In genomic region chr13:57269614-57270013, GRCm38 (mm10) we compare ENCODE assay signal across 8 mouse cellular contexts.
DNase-seq lines count a peak whose midpoint lies in the region; ATAC-seq and TF ChIP-seq lines count a peak whose summit lies in the region.

No protein-coding gene starts in this region.

- ATAC-seq in cerebellum, adult (ENCODE audit: insufficient number of reproducible peaks, low FRiP score, low TSS enrichment) = peak; percentile 78
- ATAC-seq in heart, embryonic 16.5 days (replicated peaks; ENCODE audit: extremely low read depth, insufficient read depth, low FRiP score) = peak; percentile 60

- no peaks in the 10 kb centered on the region for H3K79me3 ChIP-seq in C2C12 (ENCODE audit: low read depth)

- H3K79me2 ChIP-seq in C2C12 (ENCODE audit: control insufficient read depth, insufficient read depth) = no peaks in the 10 kb centered on the region

- H3K4me3 ChIP-seq in C2C12 (ENCODE audit: insufficient read depth, poor library complexity, severe bottlenecking) = no peak overlapping the region
- no peak overlapping the region for H3K4me3 ChIP-seq in heart, embryonic 16.5 days (ENCODE audit: low read length)

- H3K4me1 ChIP-seq in heart, embryonic 16.5 days (ENCODE audit: control insufficient read depth, insufficient read depth, low read length) = no peaks in the 10 kb centered on the region

- no peak overlapping the region for H3K4me2 ChIP-seq in heart, embryonic 16.5 days (ENCODE audit: low read depth, low read length)

- H3K9ac ChIP-seq in heart, embryonic 16.5 days (ENCODE audit: low read length) = no peak overlapping the region

- H3K27ac ChIP-seq in heart, embryonic 16.5 days (ENCODE audit: low read length) = no peak overlapping the region

- TF ChIP-seq CTCF in C2C12 (IDR thresholded peaks at IDR 0.05; ENCODE audit: control insufficient read depth, insufficient read depth, insufficient read length) = peak; percentile 42

- no peaks in the 10 kb centered on the region for H3K36me3 ChIP-seq in C2C12 (ENCODE audit: control insufficient read depth, insufficient read depth)
- no peaks in the 10 kb centered on the region for H3K36me3 ChIP-seq in heart, embryonic 16.5 days (ENCODE audit: control insufficient read depth, insufficient read depth)

- WGBS in heart, embryonic 16.5 days = 9% methylated on average over 8 of the region's 8 CpGs

- H3ac ChIP-seq in C2C12 (ENCODE audit: control insufficient read depth, insufficient read length, low read depth) = no peak overlapping the region

- no peak for DNase-seq in cerebellum, adult 11-12 months
- DNase-seq in cerebellum, postnatal 25 days = peak; percentile 53 to 67
- peak; percentile 54 to 65 for DNase-seq in kidney, postnatal 4 days
- peak; percentile 77 for DNase-seq in mesoderm, embryonic 11.5 days (ENCODE audit: low read depth, low spot score)
- DNase-seq in yolk sac, embryonic 10.5 days (ENCODE audit: low spot score) = peak; percentile 40

- no peaks in the 10 kb centered on the region for H3K27me3 ChIP-seq in C2C12 (ENCODE audit: control insufficient read depth, insufficient read depth, insufficient read length)
- H3K27me3 ChIP-seq in heart, embryonic 16.5 days (ENCODE audit: control insufficient read depth, insufficient read depth, low read length) = no peaks in the 10 kb centered on the region; the same call in 1 of the 2 replicates

- H3K9me3 ChIP-seq in heart, embryonic 16.5 days (replicated peaks; ENCODE audit: control insufficient read depth, low read length) = no peaks in the 10 kb centered on the region

TF ChIP-seq in C2C12, 6 proteins besides CTCF, POLR2A, EP300 and RAD21:
- TF ChIP-seq FOSL1 (IDR thresholded peaks at IDR 0.05; ENCODE audit: insufficient read depth, low read length, poor library complexity, severe bottlenecking) = no peak
- no peak for TF ChIP-seq CEBPB (IDR thresholded peaks at IDR 0.05; ENCODE audit: low read depth)
- TF ChIP-seq MYOD1 (IDR thresholded peaks at IDR 0.05; ENCODE audit: control insufficient read depth, insufficient read length, low read depth) = no peak
- no peak for TF ChIP-seq MAX (IDR thresholded peaks at IDR 0.05)
- TF ChIP-seq USF1 (IDR thresholded peaks at IDR 0.05; ENCODE audit: low read depth) = no peak
- no peak for TF ChIP-seq MYOG (IDR thresholded peaks at IDR 0.05; ENCODE audit: control insufficient read depth, extremely low read depth, insufficient read length)
